Mouse (Mus musculus) urinary bladder, postnatal 4 days (tissue): Measurements from ENCODE around the gene Rac2.

Source experiments
- DNase-seq, 2 experiments: peaks; one replicate each; pipeline ENCODE4 v3.0.0; 2021 to 2022; ENCODE audit warnings: low spot score in 2 of 2

Rac2 gene

DNA sequence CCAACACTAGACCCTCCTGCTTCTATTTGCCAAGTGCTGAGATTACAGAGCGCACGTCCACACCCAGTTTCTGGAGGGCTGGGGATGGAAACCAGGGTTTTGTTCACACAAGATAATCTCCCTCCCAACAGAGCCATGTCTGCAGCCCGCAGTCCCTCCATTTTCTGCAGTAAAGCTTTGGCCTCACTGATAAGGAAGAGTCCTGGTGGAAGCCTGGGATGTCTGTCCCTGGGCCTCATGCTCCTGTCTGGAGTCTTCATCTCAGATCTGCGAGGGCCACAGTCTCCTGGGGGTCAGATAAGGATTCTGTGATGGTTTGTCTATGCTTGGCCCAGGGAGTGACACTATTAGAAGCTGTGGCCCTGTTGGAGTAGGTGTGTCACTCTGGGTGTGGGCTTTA is 15.5 kb upstream of the Rac2 start:
- no peak for DNase-seq

- peak; percentile 70 to 88 for DNase-seq
Measured at GRCm38 (mm10) chr15:78587050-78587994, 14.7 kb upstream of the Rac2 start.

GRCm38 (mm10) chr15:78585404-78585803 is 12.8 kb upstream of the Rac2 start:
- no peak for DNase-seq

GRCm38 (mm10) chr15:78583352-78583751 is 10.8 kb upstream of the Rac2 start:
- DNase-seq, result no peak

- no peak for DNase-seq
Measured at GRCm38 (mm10) chr15:78576284-78576810, 3.8 kb upstream of the Rac2 start.

GRCm38 (mm10) chr15:78572270-78572600 is 348 bp downstream of the Rac2 start:
- DNase-seq, result no peak

- DNase-seq, result no peak
Measured at GRCm38 (mm10) chr15:78571554-78572269, 871 bp downstream of the Rac2 start.

DNA sequence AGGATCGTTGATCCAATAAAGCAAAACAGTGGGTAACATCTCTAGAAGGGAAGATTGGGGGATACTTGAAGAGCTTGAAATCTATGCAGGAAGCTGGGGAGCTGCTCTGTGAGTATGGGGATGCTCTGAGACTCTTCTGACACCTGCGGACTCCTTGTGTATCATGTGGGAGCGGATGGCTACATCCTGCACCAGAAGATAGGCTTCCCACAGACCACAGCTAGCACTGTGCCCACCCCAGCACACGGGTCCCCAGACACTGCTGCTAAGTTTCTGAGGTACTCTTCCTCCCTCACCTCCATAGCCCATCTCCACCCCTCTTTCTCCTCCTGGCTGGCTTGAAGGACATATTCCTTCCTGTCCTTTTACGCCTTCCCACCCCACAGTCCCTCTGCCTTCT is 2.4 kb downstream of the Rac2 start:
- no peak for DNase-seq

GRCm38 (mm10) chr15:78567608-78568120 is 4.9 kb downstream of the Rac2 start:
- no peak for DNase-seq

- DNase-seq, result no peak
Measured at GRCm38 (mm10) chr15:78564764-78565435, 7.7 kb downstream of the Rac2 start.

- DNase-seq, result no peak
Measured at GRCm38 (mm10) chr15:78563937-78564336, 8.6 kb downstream of the Rac2 start.

- DNase-seq, result no peak
Measured at GRCm38 (mm10) chr15:78563344-78563743, 9.2 kb downstream of the Rac2 start.

- no peak for DNase-seq
Measured at GRCm38 (mm10) chr15:78559141-78559979, 13.2 kb downstream of the Rac2 start.

- DNase-seq, result no peak
Measured at GRCm38 (mm10) chr15:78557693-78558535, 14.7 kb downstream of the Rac2 start.

GRCm38 (mm10) chr15:78554545-78555313 is 17.9 kb downstream of the Rac2 start:
- DNase-seq, result no peak

DNA sequence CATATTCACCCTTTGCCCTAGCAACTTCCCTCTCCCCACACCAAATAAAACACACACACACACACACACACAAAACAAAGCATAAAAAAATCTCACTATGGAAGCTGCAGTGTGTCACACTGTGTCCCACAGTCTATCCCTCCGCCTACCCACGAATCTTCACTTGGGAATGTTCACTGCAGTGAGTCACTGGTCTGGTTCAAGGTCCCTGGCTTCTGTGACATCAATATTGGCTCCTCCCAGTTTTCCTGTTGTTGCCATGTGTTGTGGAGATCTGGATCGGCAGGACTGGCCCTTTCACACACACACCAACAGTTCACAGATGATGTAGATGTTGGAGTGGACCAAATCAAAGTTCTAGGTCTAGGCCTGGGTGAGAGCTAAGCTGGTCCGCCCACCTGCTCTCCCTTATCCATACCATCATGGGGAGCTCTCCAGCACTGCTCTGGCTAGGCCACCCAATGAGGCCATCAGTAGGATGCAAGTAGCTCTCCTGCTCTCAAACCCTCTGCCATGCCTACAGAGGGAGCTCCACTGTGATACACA is 23.3 kb downstream of the Rac2 start:
- DNase-seq, result no peak

DNA sequence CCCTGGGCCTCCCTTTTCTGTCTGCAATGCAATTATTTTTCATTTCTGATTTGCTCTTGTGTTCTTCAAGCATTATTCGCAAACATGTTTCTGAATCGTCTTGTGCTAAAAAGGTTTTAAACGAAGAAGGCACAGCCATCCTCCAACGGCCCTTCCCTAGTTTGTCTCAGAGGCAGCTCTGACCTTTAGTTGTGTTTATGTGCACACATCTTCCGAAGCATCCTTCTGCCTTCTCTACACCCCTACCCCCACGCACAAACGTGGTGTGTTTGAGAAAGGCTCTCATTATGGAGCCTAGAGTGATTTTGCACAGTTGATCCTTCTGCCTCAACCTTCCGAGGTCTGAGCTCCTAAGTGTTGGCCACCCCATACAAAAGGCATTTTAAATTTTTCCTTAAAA is 23.9 kb downstream of the Rac2 start:
- DNase-seq, result no peak

- DNase-seq, result no peak
Measured at GRCm38 (mm10) chr15:78548336-78548665, 24.3 kb downstream of the Rac2 start.
